Mouse (Mus musculus) midbrain, embryonic 10.5 days (tissue): ENCODE results near the gene Brpf1. TPM values are rescaled to one million over a fixed set of nuclear protein-coding genes. Genes with fewer than 3 reads are reported as not detected.

Source experiments
- DNase-seq: peaks from one replicate; pipeline ENCODE4 v3.0.0-alpha.2; 2017; ENCODE audit warnings: low spot score
- H3K27ac ChIP-seq: fragments of 300-500 bp; sonication (generic); replicated peaks from 2 replicates; pipeline ENCODE4 v1.5.1; 2016; ENCODE audit warnings: mild to moderate bottlenecking
- H3K27me3 ChIP-seq: fragments of 300-500 bp; sonication (generic); 2 replicates; pipeline ENCODE4 v1.6.1; 2016; ENCODE audit warnings: low read depth, mild to moderate bottlenecking; ENCODE audit not compliant: poor library complexity, severe bottlenecking
- H3K36me3 ChIP-seq: fragments of 300-500 bp; sonication (generic); 2 replicates; pipeline ENCODE4 v1.6.1; 2016; ENCODE audit warnings: mild to moderate bottlenecking, moderate library complexity
- H3K4me1 ChIP-seq: fragments of 300-500 bp; sonication (generic); 2 replicates; pipeline ENCODE4 v1.6.1; 2016
- H3K4me3 ChIP-seq: fragments of 300-500 bp; sonication (generic); 2 replicates; pipeline ENCODE4 v1.5.1; 2016; ENCODE audit warnings: mild to moderate bottlenecking, moderate library complexity
- H3K9me3 ChIP-seq: fragments of 300-500 bp; sonication (generic); replicated peaks from 2 replicates; pipeline ENCODE4 v1.6.1; 2016; ENCODE audit warnings: mild to moderate bottlenecking
- WGBS: fragments of 180-500 bp; shearing (Covaris S2); methylation state at CpG from one replicate; pipeline ENCODE4 v1.1.7; 2016; 5-methylcytosine and 5-hydroxymethylcytosine counted together
- polyA plus RNA-seq: library from polyadenylated mRNA; unstranded; fragments of >200 nt; fragmentation: Nextera tagmentation; extraction: Ambion mirVana; gene quantifications from 2 replicates; pipeline ENCODE4 v1.2.1, GENCODE M21; 2016

Gene Brpf1
- polyA plus RNA-seq, 1 experiment from 2014 or later: 22.4 TPM

GRCm38 (mm10) chr6:113344321-113344720 is 37.4 kb downstream of the Brpf1 start:
- Histone ChIP-seq H3K4me3 (peak overlapping the region; percentile 65), H3K27me3 (no peaks in the 10 kb centered on the region), H3K4me1 (peaks cover 27% of the 10 kb centered on the region), H3K9me3 (no peaks in the 10 kb centered on the region), H3K27ac (peak overlapping the region; percentile 87), H3K36me3 (peaks cover 12% of the 10 kb centered on the region)
- DNase-seq: no peak
- WGBS: 65% methylated on average over 2 of the region's 2 CpGs

- Histone ChIP-seq H3K4me3 (no peak overlapping the region), H3K27ac (no peak overlapping the region), H3K36me3 (no peaks in the 10 kb centered on the region), H3K27me3 (no peaks in the 10 kb centered on the region), H3K9me3 (no peaks in the 10 kb centered on the region), H3K4me1 (peaks cover 24% of the 10 kb centered on the region)
- 81% methylated on average over 4 of the region's 4 CpGs for WGBS
- DNase-seq: no peak
Measured at GRCm38 (mm10) chr6:113346897-113347296, 40.0 kb downstream of the Brpf1 start.

GRCm38 (mm10) chr6:113350538-113350937 is 43.6 kb downstream of the Brpf1 start:
- H3K27me3 ChIP-seq: no peaks in the 10 kb centered on the region
- no peak overlapping the region for H3K27ac ChIP-seq
- DNase-seq: no peak
- H3K9me3 ChIP-seq: no peaks in the 10 kb centered on the region
- H3K4me3 ChIP-seq: no peak overlapping the region
- H3K36me3 ChIP-seq: no peaks in the 10 kb centered on the region
- H3K4me1 ChIP-seq: no peaks in the 10 kb centered on the region

- no peaks in the 10 kb centered on the region for H3K27me3 ChIP-seq
- no peaks in the 10 kb centered on the region for H3K9me3 ChIP-seq
- H3K4me1 ChIP-seq: no peaks in the 10 kb centered on the region
- no peaks in the 10 kb centered on the region for H3K36me3 ChIP-seq
- no peak for DNase-seq
- H3K27ac ChIP-seq: no peak overlapping the region
- WGBS: 100% methylated on average over 1 of the region's 1 CpGs
- H3K4me3 ChIP-seq: no peak overlapping the region
Measured at GRCm38 (mm10) chr6:113351161-113351560, 44.2 kb downstream of the Brpf1 start.

GRCm38 (mm10) chr6:113351653-113352052 is 44.7 kb downstream of the Brpf1 start:
- Histone ChIP-seq H3K9me3 (no peaks in the 10 kb centered on the region), H3K36me3 (no peaks in the 10 kb centered on the region), H3K27me3 (no peaks in the 10 kb centered on the region), H3K4me3 (no peak overlapping the region), H3K4me1 (no peaks in the 10 kb centered on the region), H3K27ac (no peak overlapping the region)
- DNase-seq: no peak
- WGBS: 69% methylated on average over 10 of the region's 10 CpGs

- Histone ChIP-seq H3K27me3 (no peaks in the 10 kb centered on the region), H3K9me3 (no peaks in the 10 kb centered on the region), H3K27ac (no peak overlapping the region), H3K36me3 (no peaks in the 10 kb centered on the region), H3K4me1 (no peaks in the 10 kb centered on the region), H3K4me3 (no peak overlapping the region)
- 70% methylated on average over 3 of the region's 3 CpGs for WGBS
- no peak for DNase-seq
Measured at GRCm38 (mm10) chr6:113352820-113353219, 45.9 kb downstream of the Brpf1 start.

GRCm38 (mm10) chr6:113353696-113354095 is 46.8 kb downstream of the Brpf1 start:
- Histone ChIP-seq H3K4me1 (no peaks in the 10 kb centered on the region), H3K4me3 (no peak overlapping the region), H3K9me3 (no peaks in the 10 kb centered on the region), H3K36me3 (no peaks in the 10 kb centered on the region), H3K27ac (no peak overlapping the region), H3K27me3 (no peaks in the 10 kb centered on the region)
- DNase-seq: no peak
- WGBS: 73% methylated on average over 3 of the region's 3 CpGs

- Histone ChIP-seq H3K4me3 (no peak overlapping the region), H3K9me3 (no peaks in the 10 kb centered on the region)
- no peak for DNase-seq
Measured at GRCm38 (mm10) chr6:113361476-113361875, 54.5 kb downstream of the Brpf1 start.

GRCm38 (mm10) chr6:113362241-113362640 is 55.3 kb downstream of the Brpf1 start:
- DNase-seq: no peak
- no peaks in the 10 kb centered on the region for H3K4me1 ChIP-seq
- no peaks in the 10 kb centered on the region for H3K9me3 ChIP-seq
- H3K27me3 ChIP-seq: no peaks in the 10 kb centered on the region
- H3K4me3 ChIP-seq: no peak overlapping the region
- H3K27ac ChIP-seq: no peak overlapping the region
- 96% methylated on average over 1 of the region's 1 CpGs for WGBS
- H3K36me3 ChIP-seq: peaks cover 12% of the 10 kb centered on the region

More at GRCm38 (mm10) chr6:113361476-113361875, 54.5 kb downstream of the Brpf1 start:
- no peaks in the 10 kb centered on the region for H3K4me1 ChIP-seq
- no peak overlapping the region for H3K27ac ChIP-seq
- H3K27me3 ChIP-seq: no peaks in the 10 kb centered on the region
- WGBS: 78% methylated on average over 4 of the region's 4 CpGs
- H3K36me3 ChIP-seq: peaks cover 5% of the 10 kb centered on the region

- DNase-seq: no peak
- H3K4me3 ChIP-seq: no peak overlapping the region
- 74% methylated on average over 8 of the region's 8 CpGs for WGBS
- H3K27ac ChIP-seq: no peak overlapping the region
- no peaks in the 10 kb centered on the region for H3K9me3 ChIP-seq
- H3K4me1 ChIP-seq: no peaks in the 10 kb centered on the region
- H3K27me3 ChIP-seq: no peaks in the 10 kb centered on the region
- H3K36me3 ChIP-seq: peaks cover 29% of the 10 kb centered on the region
Measured at GRCm38 (mm10) chr6:113364518-113365135, 57.7 kb downstream of the Brpf1 start.

- no peaks in the 10 kb centered on the region for H3K4me1 ChIP-seq
- no peak overlapping the region for H3K4me3 ChIP-seq
- no peak overlapping the region for H3K27ac ChIP-seq
- no peak for DNase-seq
- 88% methylated on average over 6 of the region's 6 CpGs for WGBS
- no peaks in the 10 kb centered on the region for H3K9me3 ChIP-seq
- H3K27me3 ChIP-seq: no peaks in the 10 kb centered on the region
- peaks cover 49% of the 10 kb centered on the region for H3K36me3 ChIP-seq
Measured at GRCm38 (mm10) chr6:113366639-113367038, 59.7 kb downstream of the Brpf1 start.

GRCm38 (mm10) chr6:113367574-113367973 is 60.6 kb downstream of the Brpf1 start:
- Histone ChIP-seq H3K27me3 (no peaks in the 10 kb centered on the region), H3K9me3 (no peaks in the 10 kb centered on the region), H3K27ac (no peak overlapping the region), H3K4me1 (no peaks in the 10 kb centered on the region), H3K36me3 (peaks cover 59% of the 10 kb centered on the region), H3K4me3 (no peak overlapping the region)
- DNase-seq: no peak
- 100% methylated on average over 1 of the region's 1 CpGs for WGBS

GRCm38 (mm10) chr6:113368124-113368523 is 61.2 kb downstream of the Brpf1 start:
- Histone ChIP-seq H3K27me3 (no peaks in the 10 kb centered on the region), H3K27ac (no peak overlapping the region), H3K9me3 (no peaks in the 10 kb centered on the region), H3K4me3 (no peak overlapping the region), H3K4me1 (no peaks in the 10 kb centered on the region), H3K36me3 (peaks cover 64% of the 10 kb centered on the region)
- 89% methylated on average over 7 of the region's 7 CpGs for WGBS
- no peak for DNase-seq

- Histone ChIP-seq H3K4me1 (no peaks in the 10 kb centered on the region), H3K27ac (no peak overlapping the region), H3K4me3 (no peak overlapping the region), H3K27me3 (no peaks in the 10 kb centered on the region), H3K9me3 (no peaks in the 10 kb centered on the region), H3K36me3 (peaks cover 69% of the 10 kb centered on the region)
- no peak for DNase-seq
- WGBS: 89% methylated on average over 5 of the region's 5 CpGs
Measured at GRCm38 (mm10) chr6:113368577-113368976, 61.6 kb downstream of the Brpf1 start.
